Mouse (Mus musculus) layer of hippocampus, postnatal 25 days (tissue): ENCODE measurements around the gene Alg12. TPM values are rescaled to one million over a fixed set of nuclear protein-coding genes. Genes with fewer than 3 reads are reported as not detected.
A peak's percentile ranks its signal among the peaks of the same experiment; 100 is the strongest.

Experiments used
- DNase-seq, 2 experiments: peaks; one replicate each; pipeline ENCODE4 v3.0.0; 2022; ENCODE audit warnings: mixed read lengths in 2 of 2, low spot score in 1 of 2; ENCODE audit errors: extremely low spot score in 1 of 2
- total RNA-seq, 2 experiments: library from RNA; stranded (reverse); gene quantifications; 2 replicates each; pipeline ENCODE4 v1.2.3; 2021

The Alg12 gene
- total RNA-seq: 10 to 100 TPM; 12.7 to 16.9 TPM

DNA sequence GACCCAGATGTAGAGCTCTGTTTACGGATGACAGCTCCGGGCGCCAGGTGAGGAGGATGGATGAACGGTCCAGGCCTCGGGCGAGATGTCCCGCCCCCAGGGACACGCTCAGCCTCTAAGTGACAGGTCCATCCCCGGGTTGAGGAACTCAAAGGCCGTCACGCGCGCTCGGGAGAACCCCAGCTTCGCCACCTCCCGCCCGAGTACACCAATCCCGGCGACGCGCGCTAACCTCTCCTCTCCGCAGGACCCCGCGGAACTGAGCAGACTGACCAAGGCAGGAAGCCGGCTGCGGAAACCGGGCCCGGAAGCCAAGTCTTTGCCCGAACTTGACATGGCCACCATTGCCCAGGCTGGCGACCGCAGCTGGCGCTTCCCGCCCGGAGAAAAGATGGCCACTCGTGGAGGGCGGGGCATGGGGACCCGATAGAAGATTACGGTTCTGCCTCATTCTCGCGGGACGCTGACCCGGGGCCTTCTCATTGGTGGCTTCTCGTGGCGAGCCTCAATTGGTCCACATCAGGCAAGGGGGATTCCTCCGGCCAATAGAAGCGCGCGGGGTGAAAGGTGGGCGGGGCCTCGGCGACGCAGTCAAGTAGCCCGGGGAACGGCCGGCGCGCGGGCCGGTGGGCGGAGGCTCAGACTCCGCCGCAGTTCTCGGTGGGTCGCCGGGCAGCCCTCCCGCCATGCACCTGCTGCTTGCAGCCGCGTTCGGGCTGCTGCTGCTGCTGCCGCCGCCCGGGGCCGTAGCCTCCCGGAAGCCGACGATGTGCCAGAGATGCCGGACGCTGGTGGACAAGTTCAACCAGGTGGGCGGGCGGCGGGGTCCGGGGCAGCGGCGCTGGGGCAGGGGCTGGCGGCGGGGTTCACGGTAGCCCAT is at the start of gene Alg12, which contains the start of gene Creld2:
Gene Alg12, minus strand, starts transcription at position 293 of the 880 bp plus-strand sequence.
Gene Creld2, plus strand, starts transcription at position 621 of the 880 bp plus-strand sequence.
- DNase-seq: peak; percentile 91 to 96

GRCm38 (mm10) chr15:88868024-88868742 is 49.1 kb upstream of the Alg12 start:
- DNase-seq: no peak

GRCm38 (mm10) chr15:88867368-88868023 is 48.4 kb upstream of the Alg12 start:
- DNase-seq: no peak

GRCm38 (mm10) chr15:88866934-88867356 is 47.8 kb upstream of the Alg12 start:
- DNase-seq: no peak

- no peak for DNase-seq
Observed at GRCm38 (mm10) chr15:88865888-88866695, 47.0 kb upstream of the Alg12 start.

DNA sequence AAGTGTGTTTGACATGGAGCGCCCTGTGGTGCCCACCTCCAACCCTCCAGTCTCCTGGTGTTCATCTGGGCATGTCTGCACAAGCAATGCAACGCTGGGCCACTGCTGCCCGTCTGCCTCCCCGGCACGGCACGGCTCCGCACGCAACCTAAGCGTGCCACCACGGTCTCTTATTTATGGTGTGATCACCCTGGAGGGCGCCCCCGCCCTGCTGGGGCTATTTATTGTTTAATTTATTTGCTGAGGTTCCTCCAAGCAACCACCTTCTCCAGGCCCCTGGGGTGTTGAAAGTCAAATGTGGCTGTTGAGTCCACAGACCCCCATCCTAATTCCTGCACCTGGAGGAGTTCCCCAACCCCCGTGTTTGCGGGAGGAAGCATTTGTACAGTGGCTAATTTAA is 45.9 kb upstream of the Alg12 start:
- no peak for DNase-seq

- DNase-seq: peak in 1 of 2 experiments; percentile 29
Observed at GRCm38 (mm10) chr15:88864270-88865030, 45.3 kb upstream of the Alg12 start.

DNA sequence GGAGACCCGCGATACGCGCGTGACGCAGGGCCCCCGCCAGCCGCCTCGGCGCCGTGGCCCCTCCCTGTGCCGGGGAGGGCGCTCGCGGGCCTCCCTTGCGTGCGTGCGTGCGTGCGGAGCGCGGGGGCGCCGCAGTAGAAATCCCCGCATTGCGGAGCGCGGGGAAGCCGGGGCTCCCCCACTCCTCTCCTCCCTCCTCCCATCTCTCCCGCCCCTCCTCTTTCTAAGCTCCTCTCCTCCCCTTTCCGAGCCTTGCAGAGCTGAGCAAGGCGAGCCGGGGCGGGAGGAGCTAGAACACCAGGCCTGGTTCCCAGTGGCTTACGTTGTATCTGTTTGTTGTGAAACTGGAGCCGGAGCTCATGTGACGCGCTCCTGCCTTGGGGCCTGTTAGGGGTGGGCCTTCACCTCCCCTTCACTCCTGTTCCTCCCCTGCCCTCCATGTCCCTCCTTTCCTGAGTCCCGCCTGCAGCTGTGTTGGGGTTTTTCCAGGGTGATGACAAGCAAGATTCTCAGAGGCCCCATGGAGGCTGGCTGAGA is 44.6 kb upstream of the Alg12 start:
- DNase-seq: peak; percentile 68 to 85

DNA sequence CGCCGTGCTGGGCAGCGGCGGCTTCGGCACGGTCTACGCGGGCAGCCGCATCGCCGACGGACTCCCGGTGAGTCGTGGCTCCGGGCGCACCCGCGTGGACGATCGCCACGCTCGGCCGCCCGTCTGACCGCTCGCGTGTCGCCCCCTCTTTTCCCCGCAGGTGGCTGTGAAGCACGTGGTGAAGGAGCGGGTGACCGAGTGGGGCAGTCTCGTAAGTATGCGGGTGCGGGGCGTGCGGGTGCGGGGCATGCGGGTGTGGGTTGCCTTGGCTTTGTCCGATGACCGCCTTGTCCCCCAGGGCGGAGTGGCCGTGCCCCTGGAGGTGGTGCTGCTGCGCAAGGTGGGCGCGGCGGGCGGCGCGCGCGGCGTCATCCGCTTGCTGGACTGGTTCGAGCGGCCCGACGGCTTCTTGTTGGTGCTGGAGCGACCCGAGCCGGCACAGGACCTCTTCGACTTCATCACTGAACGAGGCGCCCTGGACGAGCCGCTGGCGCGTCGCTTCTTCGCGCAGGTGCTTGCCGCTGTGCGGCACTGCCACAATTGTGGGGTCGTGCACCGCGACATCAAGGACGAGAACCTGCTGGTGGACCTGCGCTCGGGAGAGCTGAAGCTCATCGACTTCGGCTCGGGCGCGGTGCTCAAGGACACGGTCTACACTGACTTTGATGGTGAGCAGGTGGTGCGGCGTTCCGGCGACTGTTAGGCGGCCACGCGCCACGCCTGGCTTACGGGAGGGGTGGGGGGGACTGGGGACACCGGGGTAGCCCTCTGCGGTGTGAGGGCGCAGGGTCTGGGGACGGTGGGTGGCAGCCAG is 44.0 kb upstream of the Alg12 start:
- peak; percentile 40 to 61 for DNase-seq

- DNase-seq: peak; percentile 89 to 97
Observed at GRCm38 (mm10) chr15:88861772-88862622, 42.9 kb upstream of the Alg12 start, which contains the start of gene Pim3. Gene Pim3 (plus strand): TSS chr15:88862186.

GRCm38 (mm10) chr15:88860781-88861180 is 41.7 kb upstream of the Alg12 start:
- no peak for DNase-seq

DNA sequence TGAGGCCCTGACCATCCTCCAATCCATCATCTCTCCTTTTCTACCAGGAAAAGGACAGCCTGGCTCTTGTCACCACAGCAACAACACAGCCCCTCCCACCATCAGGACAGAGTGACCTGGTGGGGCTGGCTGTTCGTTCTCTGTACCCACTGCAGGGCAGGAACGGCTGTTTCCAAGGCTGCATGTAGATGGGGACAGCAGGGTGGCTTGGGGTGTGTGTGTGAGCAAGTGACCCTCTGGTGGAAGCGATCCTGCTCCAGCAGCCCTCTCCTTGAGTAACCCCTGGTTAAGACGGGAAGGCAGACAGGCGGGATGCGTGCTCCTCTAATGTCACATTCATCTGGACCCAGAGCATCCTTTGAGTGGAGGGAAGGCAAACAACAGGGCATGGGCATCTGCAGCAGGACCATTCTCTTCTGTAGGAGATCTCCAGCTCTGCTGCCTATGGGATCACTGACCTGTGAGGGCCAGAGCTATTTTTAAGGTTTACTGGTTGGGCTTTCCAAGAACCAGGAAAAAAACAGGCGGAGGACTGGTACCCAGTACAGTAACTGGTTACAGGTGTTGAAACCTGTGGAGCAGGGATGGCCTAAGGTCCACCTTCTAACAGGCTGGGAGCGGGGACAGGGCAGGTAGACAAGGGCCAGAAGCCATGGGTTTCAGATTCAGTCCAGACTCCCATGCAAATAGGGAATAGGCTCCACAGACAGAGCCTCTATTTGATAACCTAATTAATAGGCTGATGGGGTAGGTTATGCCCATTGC is 40.3 kb upstream of the Alg12 start:
- no peak for DNase-seq

GRCm38 (mm10) chr15:88858707-88859106 is 39.6 kb upstream of the Alg12 start:
- DNase-seq: no peak

DNA sequence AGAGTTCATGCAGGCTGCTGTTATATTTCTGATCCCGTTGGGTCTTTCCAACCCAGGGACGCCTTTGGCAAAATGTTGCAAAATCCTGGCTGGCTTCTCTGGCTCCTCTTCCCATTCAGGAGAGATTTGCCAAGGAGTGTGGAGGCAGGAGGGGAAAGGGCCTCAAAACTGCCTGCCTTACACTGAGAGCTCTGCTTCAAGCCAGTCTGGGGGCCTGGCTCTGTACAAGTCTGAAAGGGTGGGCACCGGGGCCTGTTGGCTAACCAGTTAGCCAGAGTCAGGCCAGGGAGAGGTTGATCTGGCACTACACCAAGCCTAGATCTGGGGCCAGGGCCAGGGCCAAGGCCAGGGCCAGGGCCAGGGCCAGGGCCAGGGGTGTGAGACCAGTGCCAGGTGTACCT is 39.0 kb upstream of the Alg12 start:
- DNase-seq: no peak

DNA sequence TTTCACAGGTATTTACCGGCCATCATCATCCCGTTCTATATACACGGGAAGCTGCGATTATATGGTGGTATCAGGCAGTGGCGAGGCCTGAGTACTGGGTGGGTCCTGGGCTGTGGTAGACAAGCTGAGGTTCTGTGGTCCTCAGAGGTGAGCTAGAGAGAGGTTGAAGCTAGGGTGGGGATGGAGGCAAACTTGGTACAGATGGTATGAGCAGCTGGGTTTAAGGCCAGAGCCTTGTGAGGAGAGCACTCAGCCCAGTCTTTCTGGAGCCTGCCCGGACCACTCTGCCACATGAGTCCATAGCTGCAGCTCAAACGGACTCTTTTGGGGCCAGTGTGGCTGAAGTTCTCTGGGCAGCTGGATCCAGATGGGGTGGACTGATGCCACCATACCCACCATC is 38.2 kb upstream of the Alg12 start:
- no peak for DNase-seq

DNA sequence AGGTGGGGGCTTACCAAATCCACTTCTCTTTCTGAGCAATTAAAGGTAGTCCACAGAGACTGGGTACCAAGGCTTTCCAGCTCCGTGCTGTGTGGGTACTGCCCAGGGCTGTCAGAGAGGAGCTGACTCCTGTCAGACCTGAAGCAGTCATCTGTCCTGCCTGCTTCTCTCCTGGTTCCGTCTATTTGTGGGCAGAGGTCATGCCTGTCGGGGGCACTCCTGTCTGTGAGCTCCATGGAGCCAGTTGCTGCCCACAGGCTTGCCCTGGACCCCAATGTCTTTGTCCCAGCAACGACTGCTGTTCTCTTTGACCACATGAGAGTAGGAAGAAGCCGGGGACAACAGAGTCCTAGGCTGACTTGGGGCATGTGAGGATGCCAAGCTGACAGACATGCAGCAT is 37.5 kb upstream of the Alg12 start:
- no peak for DNase-seq
